Mouse (Mus musculus): ENCODE measurements at regions not wholly inside any gene's neighbourhood (a gene's known extent, or its start where the extent isn't known, plus 50 kb on each side); places are given as distances from the start of the nearest gene placed in this dataset.
A peak's percentile ranks its signal among the peaks of the same experiment; 100 is the strongest.

DNA sequence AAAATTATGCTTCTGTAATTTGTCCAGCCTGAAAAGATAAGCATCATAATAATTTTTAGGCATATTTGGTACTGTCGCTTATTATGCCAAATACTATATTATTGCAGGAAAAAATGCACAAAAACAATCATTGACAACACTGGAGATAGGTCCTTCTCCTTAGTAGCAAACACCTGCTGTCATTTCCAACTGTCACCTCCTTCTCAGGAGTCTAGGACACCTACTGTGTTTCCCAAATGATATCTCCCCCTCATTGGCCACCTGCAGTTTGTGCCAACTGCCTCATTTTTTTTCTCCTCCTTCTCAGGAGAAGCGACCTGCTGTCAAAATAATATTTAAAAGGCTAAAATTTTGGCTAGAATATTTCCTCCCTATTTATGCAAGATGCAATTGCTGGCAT lies 202.1 kb upstream of the Pabpc5 start:
- peak; percentile 35 for DNase-seq

Measured in cerebellum, adult 11-12 months (tissue).